ENCODE assay signal across 14 mouse cellular contexts in genomic region chr14:47986941-47987340, GRCm38 (mm10).
DNase-seq lines count a peak whose midpoint lies in the region; ATAC-seq and TF ChIP-seq lines count a peak whose summit lies in the region.
"Had no signal": no experiment of that assay in that cellular context is flagged by ENCODE, and none has a peak within 500 bp of the region (broad histone marks: within the 10 kb centered on the region; RNA-seq: fewer than 3 reads in every experiment).

No protein-coding gene starts in this region.

- H3K79me3 ChIP-seq in C2C12 (ENCODE audit: low read depth): no peaks in the 10 kb centered on the region

- no peaks in the 10 kb centered on the region for H3K36me3 ChIP-seq in forebrain, embryonic 12.5 days (replicated peaks)
- no peaks in the 10 kb centered on the region for H3K36me3 ChIP-seq in forebrain, embryonic 13.5 days (ENCODE audit: poor library complexity, severe bottlenecking)
- no peaks in the 10 kb centered on the region for H3K36me3 ChIP-seq in kidney, embryonic 15.5 days
- H3K36me3 ChIP-seq in C2C12 (ENCODE audit: control insufficient read depth, insufficient read depth): no peaks in the 10 kb centered on the region
- no peaks in the 10 kb centered on the region for H3K36me3 ChIP-seq in lung, postnatal 0 days (ENCODE audit: insufficient read depth, low read length)
- no peaks in the 10 kb centered on the region for H3K36me3 ChIP-seq in intestine, embryonic 16.5 days (ENCODE audit: control insufficient read depth, insufficient read depth, low read length)

- no peak overlapping the region for H3K9ac ChIP-seq in forebrain, embryonic 12.5 days
- H3K9ac ChIP-seq in forebrain, embryonic 13.5 days: no peak overlapping the region
- no peak overlapping the region for H3K9ac ChIP-seq in kidney, embryonic 15.5 days
- H3K9ac ChIP-seq in lung, postnatal 0 days (replicated peaks; ENCODE audit: low read depth): no peak overlapping the region
- H3K9ac ChIP-seq in intestine, embryonic 16.5 days (ENCODE audit: low read depth, low read length): no peak overlapping the region

- WGBS in forebrain, embryonic 12.5 days: 25% methylated on average over 5 of the region's 5 CpGs
- 12% methylated on average over 5 of the region's 5 CpGs for WGBS in forebrain, embryonic 13.5 days
- 7% methylated on average over 5 of the region's 5 CpGs for WGBS in kidney, embryonic 15.5 days
- WGBS in lung, postnatal 0 days: 18% methylated on average over 5 of the region's 5 CpGs
- WGBS in intestine, embryonic 16.5 days: 23% methylated on average over 5 of the region's 5 CpGs

- H3K4me1 ChIP-seq in forebrain, embryonic 12.5 days: peaks cover 15% of the 10 kb centered on the region
- peaks cover 37% of the 10 kb centered on the region for H3K4me1 ChIP-seq in forebrain, embryonic 13.5 days
- H3K4me1 ChIP-seq in kidney, embryonic 15.5 days: peaks cover 11% of the 10 kb centered on the region
- no peaks in the 10 kb centered on the region for H3K4me1 ChIP-seq in lung, postnatal 0 days (ENCODE audit: insufficient read depth, low read depth, low read length)
- no peaks in the 10 kb centered on the region for H3K4me1 ChIP-seq in intestine, embryonic 16.5 days (ENCODE audit: control insufficient read depth, insufficient read depth, low read length)

- H3K4me2 ChIP-seq in forebrain, embryonic 12.5 days: no peak overlapping the region
- no peak overlapping the region for H3K4me2 ChIP-seq in forebrain, embryonic 13.5 days
- peak overlapping the region; percentile 14 for H3K4me2 ChIP-seq in kidney, embryonic 15.5 days
- no peak overlapping the region for H3K4me2 ChIP-seq in lung, postnatal 0 days (replicated peaks; ENCODE audit: low read depth, low read length)
- no peak overlapping the region for H3K4me2 ChIP-seq in intestine, embryonic 16.5 days (ENCODE audit: low read depth, low read length)

- TF ChIP-seq CTCF in C2C12 (IDR thresholded peaks at IDR 0.05; ENCODE audit: control insufficient read depth, insufficient read depth, insufficient read length): no peak
- TF ChIP-seq CTCF in lung, postnatal 0 days (IDR thresholded peaks at IDR 0.05): no peak

- no peak for ATAC-seq in forebrain, embryonic 12.5 days (ENCODE audit: low FRiP score)
- ATAC-seq in forebrain, embryonic 13.5 days: no peak
- no peak for ATAC-seq in kidney, embryonic 15.5 days (replicated peaks; ENCODE audit: low FRiP score)
- no peak for ATAC-seq in lung, postnatal 0 days
- ATAC-seq in intestine, embryonic 16.5 days: no peak
- ATAC-seq: activated CD4-positive, CD25-positive, alpha-beta regulatory T cell, adult 4 months; hindbrain, postnatal 0 days had no signal

- H3K9me3 ChIP-seq in forebrain, embryonic 12.5 days: no peaks in the 10 kb centered on the region
- H3K9me3 ChIP-seq in forebrain, embryonic 13.5 days (replicated peaks): 0 out of 2 replicates have a peak, but pooled peaks cover 9% of the 10 kb centered on the region
- no peaks in the 10 kb centered on the region for H3K9me3 ChIP-seq in kidney, embryonic 15.5 days (replicated peaks)
- H3K9me3 ChIP-seq in lung, postnatal 0 days (ENCODE audit: low read length): no peaks in the 10 kb centered on the region
- no peaks in the 10 kb centered on the region for H3K9me3 ChIP-seq in intestine, embryonic 16.5 days (ENCODE audit: control insufficient read depth, low read length)

- H3K27me3 ChIP-seq in forebrain, embryonic 12.5 days: no peaks in the 10 kb centered on the region
- no peaks in the 10 kb centered on the region for H3K27me3 ChIP-seq in forebrain, embryonic 13.5 days
- no peaks in the 10 kb centered on the region for H3K27me3 ChIP-seq in kidney, embryonic 15.5 days
- H3K27me3 ChIP-seq in C2C12 (ENCODE audit: control insufficient read depth, insufficient read depth, insufficient read length): no peaks in the 10 kb centered on the region
- H3K27me3 ChIP-seq in lung, postnatal 0 days (replicated peaks; ENCODE audit: insufficient read depth, low read length): no peaks in the 10 kb centered on the region
- H3K27me3 ChIP-seq in intestine, embryonic 16.5 days (replicated peaks; ENCODE audit: control insufficient read depth, insufficient read depth, low read length): no peaks in the 10 kb centered on the region

- H3K27ac ChIP-seq in forebrain, embryonic 12.5 days: 0 out of 2 replicates have a peak overlapping the region, but pooled peaks have one; percentile 3
- H3K27ac ChIP-seq in forebrain, embryonic 13.5 days: no peak overlapping the region
- peak overlapping the region; percentile 27; the same call in 1 of the 2 replicates for H3K27ac ChIP-seq in kidney, embryonic 15.5 days
- H3K27ac ChIP-seq in lung, postnatal 0 days (ENCODE audit: low read length): no peak overlapping the region
- H3K27ac ChIP-seq in intestine, embryonic 16.5 days (ENCODE audit: low read length): no peak overlapping the region
- H3K27ac ChIP-seq: hindbrain, postnatal 0 days; left cerebral cortex, adult 2 months had no signal

- no peak overlapping the region for H3K4me3 ChIP-seq in forebrain, embryonic 12.5 days (replicated peaks)
- H3K4me3 ChIP-seq in forebrain, embryonic 13.5 days: no peak overlapping the region
- no peak overlapping the region for H3K4me3 ChIP-seq in kidney, embryonic 15.5 days (replicated peaks)
- no peak overlapping the region for H3K4me3 ChIP-seq in C2C12 (ENCODE audit: insufficient read depth, poor library complexity, severe bottlenecking)
- H3K4me3 ChIP-seq in lung, postnatal 0 days (ENCODE audit: low read depth, low read length): no peak overlapping the region
- H3K4me3 ChIP-seq in intestine, embryonic 16.5 days (ENCODE audit: low read length): no peak overlapping the region
- H3K4me3 ChIP-seq: erythroblast, embryonic 14.5 days; left cerebral cortex, adult 2 months had no signal

- no peaks in the 10 kb centered on the region for H3K79me2 ChIP-seq in C2C12 (ENCODE audit: control insufficient read depth, insufficient read depth)

- no peak overlapping the region for H3ac ChIP-seq in C2C12 (ENCODE audit: control insufficient read depth, insufficient read length, low read depth)

- no peak for TF ChIP-seq EP300 in lung, postnatal 0 days (IDR thresholded peaks at IDR 0.05)

- DNase-seq in kidney, adult 8-10 months: no peak
- peak; percentile 37 for DNase-seq in lung, postnatal 0 days (ENCODE audit: low spot score)
- no peak for DNase-seq in MN1 (ENCODE audit: low spot score)
- DNase-seq: kidney, postnatal 36 days; right cerebral cortex, postnatal 4 days had no signal

TF ChIP-seq in C2C12, 6 proteins besides CTCF, POLR2A, EP300 and RAD21:
- peak; percentile 86 for TF ChIP-seq CEBPB (IDR thresholded peaks at IDR 0.05; ENCODE audit: low read depth)
- no peak for TF ChIP-seq MAX (IDR thresholded peaks at IDR 0.05)

Comparison
In these comparisons a context has a peak if more than half of its experiments do, and no peak if none do; other contexts are left out.
1. H3K27ac ChIP-seq: peak in forebrain, embryonic 12.5 days (single experiment) and kidney, embryonic 15.5 days (single experiment); none in forebrain, embryonic 13.5 days (single experiment), lung, postnatal 0 days (single experiment) and intestine, embryonic 16.5 days (single experiment).